Mouse (Mus musculus) forebrain, postnatal 0 days (tissue): ENCODE measurements around the gene Lcat. TPM values are rescaled to one million over a fixed set of nuclear protein-coding genes. Genes with fewer than 3 reads are reported as not detected.

Source experiments
- ATAC-seq: fragments of 200-750 bp; cut with Nextera tagmentation; 2 replicates; pipeline ENCODE4 v1.8.0; 2017; ENCODE audit warnings: mild to moderate bottlenecking, moderate library complexity
- DNase-seq: peaks from one replicate; pipeline ENCODE4 v3.0.0-alpha.2; 2015
- H3K27ac ChIP-seq: fragments of 300-500 bp; sonication (generic); 2 replicates; pipeline ENCODE4 v1.5.1; 2014; ENCODE audit warnings: low read depth, mild to moderate bottlenecking, antibody characterized with exemption, low read length, moderate library complexity, mixed read lengths
- H3K27me3 ChIP-seq: fragments of 300-500 bp; sonication (generic); 2 replicates; pipeline ENCODE4 v1.6.1; 2014; ENCODE audit warnings: mild to moderate bottlenecking, low read length, mixed read lengths; ENCODE audit not compliant: insufficient read depth
- H3K36me3 ChIP-seq: fragments of 300-500 bp; sonication (generic); 2 replicates; pipeline ENCODE4 v1.6.1; 2014; ENCODE audit warnings: mild to moderate bottlenecking, moderate library complexity; ENCODE audit not compliant: insufficient read depth
- H3K4me1 ChIP-seq: fragments of 300-500 bp; sonication (generic); 2 replicates; pipeline ENCODE4 v1.6.1; 2014; ENCODE audit warnings: antibody characterized with exemption; ENCODE audit not compliant: insufficient read depth
- H3K4me2 ChIP-seq: fragments of 300-500 bp; sonication (generic); 2 replicates; pipeline ENCODE4 v1.6.1; 2014; ENCODE audit warnings: low read depth, mild to moderate bottlenecking, moderate library complexity
- H3K4me3 ChIP-seq: fragments of 300-500 bp; sonication (generic); 2 replicates; pipeline ENCODE4 v1.5.1; 2014; ENCODE audit warnings: low read depth, low read length, mixed read lengths
- H3K9ac ChIP-seq: fragments of 300-500 bp; sonication (generic); 2 replicates; pipeline ENCODE4 v1.6.1; 2014; ENCODE audit warnings: mild to moderate bottlenecking
- H3K9me3 ChIP-seq: fragments of 300-500 bp; sonication (generic); 2 replicates; pipeline ENCODE4 v1.6.1; 2016; ENCODE audit warnings: low read length
- CTCF ChIP-seq: sonication (generic); IDR thresholded peaks from 2 replicates; pipeline ENCODE4 v1.5.1; 2016; ENCODE audit warnings: antibody characterized with exemption, control low read depth, low read depth
- WGBS: fragments of 180-500 bp; shearing (Covaris S2); extraction: QIAGEN DNeasy Blood & Tissue Kit; methylation state at CpG from one replicate; pipeline ENCODE4 v1.1.7; 2014; 5-methylcytosine and 5-hydroxymethylcytosine counted together
- polyA plus RNA-seq: library from polyadenylated mRNA; unstranded; fragments of >200 nt; fragmentation: Nextera tagmentation; extraction: Ambion mirVana; gene quantifications from 2 replicates; pipeline ENCODE4 v1.2.1, GENCODE M21; 2015
- total RNA-seq: library from RNA; depleted of rRNA; stranded (reverse); fragments of >200 nt; gene quantifications from 2 replicates; pipeline ENCODE4 v1.2.3, GENCODE M21; 2014

The Lcat gene
- total and polyA plus RNA-seq, 2 experiments from 2014 or later: 5.9 to 6.0 TPM

GRCm38 (mm10) chr8:105965266-105965904, 22.2 kb upstream of the Lcat start:
- 5% methylated on average over 40 of the region's 40 CpGs for WGBS
- ATAC-seq (peak; percentile 75), DNase-seq (peak; percentile 14)
- H3K36me3 ChIP-seq: no peaks in the 10 kb centered on the region
- peak overlapping the region; percentile 66 for H3K4me2 ChIP-seq
- H3K4me3 ChIP-seq: peak overlapping the region; percentile 60
- TF ChIP-seq CTCF: no peak
- H3K4me1 ChIP-seq: no peaks in the 10 kb centered on the region; the same call in 1 of the 2 replicates
- peak overlapping the region; percentile 56 for H3K9ac ChIP-seq
- no peaks in the 10 kb centered on the region for H3K9me3 ChIP-seq
- H3K27me3 ChIP-seq: peaks cover 15% of the 10 kb centered on the region
- H3K27ac ChIP-seq: no peak overlapping the region

GRCm38 (mm10) chr8:105964506-105965265, 21.5 kb upstream of the Lcat start:
- WGBS: 71% methylated on average over 12 of the region's 12 CpGs
- Histone ChIP-seq H3K27me3 (peaks cover 15% of the 10 kb centered on the region), H3K9ac (no peak overlapping the region), H3K4me1 (no peaks in the 10 kb centered on the region; the same call in 1 of the 2 replicates), H3K9me3 (no peaks in the 10 kb centered on the region), H3K4me3 (peak overlapping the region; percentile 60; the same call in 1 of the 2 replicates), H3K27ac (no peak overlapping the region), H3K4me2 (peak overlapping the region; percentile 66), H3K36me3 (no peaks in the 10 kb centered on the region)
- ATAC-seq: no peak
- TF ChIP-seq CTCF: no peak
- no peak for DNase-seq

- DNase-seq: no peak
- no peaks in the 10 kb centered on the region for H3K4me1 ChIP-seq
- no peak overlapping the region for H3K4me2 ChIP-seq
- 88% methylated on average over 10 of the region's 10 CpGs for WGBS
- no peak overlapping the region for H3K27ac ChIP-seq
- no peaks in the 10 kb centered on the region for H3K9me3 ChIP-seq
- no peak for ATAC-seq
- H3K36me3 ChIP-seq: no peaks in the 10 kb centered on the region
- no peak for TF ChIP-seq CTCF
- H3K9ac ChIP-seq: no peak overlapping the region
- peaks cover 1% of the 10 kb centered on the region for H3K27me3 ChIP-seq
- H3K4me3 ChIP-seq: no peak overlapping the region
Observed at GRCm38 (mm10) chr8:105961536-105961935, 18.4 kb upstream of the Lcat start.

- Histone ChIP-seq H3K9ac (no peak overlapping the region), H3K4me1 (no peaks in the 10 kb centered on the region), H3K36me3 (no peaks in the 10 kb centered on the region), H3K4me2 (no peak overlapping the region), H3K9me3 (no peaks in the 10 kb centered on the region), H3K27ac (no peak overlapping the region), H3K4me3 (no peak overlapping the region), H3K27me3 (no peaks in the 10 kb centered on the region)
- WGBS: 77% methylated on average over 14 of the region's 14 CpGs
- ATAC-seq (no peak), DNase-seq (no peak)
- TF ChIP-seq CTCF: no peak
Observed at GRCm38 (mm10) chr8:105961101-105961500, 17.9 kb upstream of the Lcat start.

- 70% methylated on average over 7 of the region's 7 CpGs for WGBS
- Histone ChIP-seq H3K27ac (no peak overlapping the region), H3K27me3 (no peaks in the 10 kb centered on the region), H3K4me3 (no peak overlapping the region), H3K9ac (no peak overlapping the region), H3K4me2 (no peak overlapping the region), H3K9me3 (no peaks in the 10 kb centered on the region), H3K36me3 (no peaks in the 10 kb centered on the region), H3K4me1 (no peaks in the 10 kb centered on the region)
- DNase-seq (no peak), ATAC-seq (no peak)
- TF ChIP-seq CTCF: no peak
Observed at GRCm38 (mm10) chr8:105959350-105959749, 16.2 kb upstream of the Lcat start.

GRCm38 (mm10) chr8:105957813-105958212, 14.6 kb upstream of the Lcat start:
- H3K27ac ChIP-seq: no peak overlapping the region
- TF ChIP-seq CTCF: no peak
- WGBS: 72% methylated on average over 3 of the region's 4 CpGs
- no peaks in the 10 kb centered on the region for H3K9me3 ChIP-seq
- H3K9ac ChIP-seq: no peak overlapping the region
- no peak overlapping the region for H3K4me3 ChIP-seq
- H3K27me3 ChIP-seq: no peaks in the 10 kb centered on the region
- ATAC-seq: no peak
- H3K4me1 ChIP-seq: no peaks in the 10 kb centered on the region
- no peaks in the 10 kb centered on the region for H3K36me3 ChIP-seq
- DNase-seq: no peak
- no peak overlapping the region for H3K4me2 ChIP-seq

- no peaks in the 10 kb centered on the region for H3K27me3 ChIP-seq
- no peak for ATAC-seq
- H3K27ac ChIP-seq: no peak overlapping the region
- H3K9me3 ChIP-seq: no peaks in the 10 kb centered on the region
- no peak for DNase-seq
- no peak overlapping the region for H3K4me3 ChIP-seq
- WGBS: 90% methylated on average over 4 of the region's 4 CpGs
- H3K9ac ChIP-seq: no peak overlapping the region
- no peaks in the 10 kb centered on the region for H3K4me1 ChIP-seq
- no peak overlapping the region for H3K4me2 ChIP-seq
- no peak for TF ChIP-seq CTCF
- H3K36me3 ChIP-seq: no peaks in the 10 kb centered on the region
Observed at GRCm38 (mm10) chr8:105956556-105956955, 13.4 kb upstream of the Lcat start.
